Mouse (Mus musculus): ENCODE results near the gene Nudcd2.
"Not testable (repeated sequence)": the region's sequence is repeated elsewhere in the genome, so short reads cannot be mapped to it uniquely, and the experiment has no call there.

The Nudcd2 gene

GRCm38 (mm10) chr11:40733339-40734174, at the start of gene Nudcd2, which contains the start of gene Hmmr:
Gene Nudcd2, plus strand, starts transcription at chr11:40733667.
Gene Hmmr, minus strand, starts transcription at chr11:40733422.
- DNase-seq (ENCODE audit: low read depth, low spot score), result peak; percentile 100

- no peak for DNase-seq (ENCODE audit: low read depth, low spot score)
Measured at GRCm38 (mm10) chr11:40690444-40691127, 42.9 kb upstream of the Nudcd2 start.

- peak; percentile 65 for DNase-seq (ENCODE audit: low read depth, low spot score)
Measured at GRCm38 (mm10) chr11:40692101-40692509, 41.4 kb upstream of the Nudcd2 start.

- peak; percentile 95 for DNase-seq (ENCODE audit: low read depth, low spot score)
Measured at GRCm38 (mm10) chr11:40692511-40693365, 40.7 kb upstream of the Nudcd2 start.

- peak; percentile 48 for DNase-seq (ENCODE audit: low read depth, low spot score)
Measured at GRCm38 (mm10) chr11:40693366-40693951, 40.0 kb upstream of the Nudcd2 start.

- DNase-seq (ENCODE audit: low read depth, low spot score), result peak; percentile 96
Measured at GRCm38 (mm10) chr11:40694311-40695087, 39.0 kb upstream of the Nudcd2 start.

GRCm38 (mm10) chr11:40695103-40695502, 38.4 kb upstream of the Nudcd2 start, which contains the start of gene Mat2b:
Gene Mat2b, minus strand, starts transcription at chr11:40695203.
- DNase-seq (ENCODE audit: low read depth, low spot score), result no peak

GRCm38 (mm10) chr11:40709899-40710298, 23.6 kb upstream of the Nudcd2 start:
- DNase-seq (ENCODE audit: low read depth, low spot score), result not testable (repeated sequence)

- DNase-seq (ENCODE audit: low read depth, low spot score), result no peak
Measured at GRCm38 (mm10) chr11:40713858-40714257, 19.6 kb upstream of the Nudcd2 start.

- DNase-seq (ENCODE audit: low read depth, low spot score), result peak; percentile 61
Measured at GRCm38 (mm10) chr11:40715524-40715923, 17.9 kb upstream of the Nudcd2 start.

- DNase-seq (ENCODE audit: low read depth, low spot score), result peak; percentile 50
Measured at GRCm38 (mm10) chr11:40718324-40718723, 15.1 kb upstream of the Nudcd2 start.

GRCm38 (mm10) chr11:40732997-40733338, 499 bp upstream of the Nudcd2 start:
- DNase-seq (ENCODE audit: low read depth, low spot score), result no peak

GRCm38 (mm10) chr11:40734251-40734752, 835 bp downstream of the Nudcd2 start:
- peak; percentile 48 for DNase-seq (ENCODE audit: low read depth, low spot score)

- peak; percentile 88 for DNase-seq (ENCODE audit: low read depth, low spot score)
Measured at GRCm38 (mm10) chr11:40737369-40737768, 3.9 kb downstream of the Nudcd2 start.

GRCm38 (mm10) chr11:40741605-40742262, 8.3 kb downstream of the Nudcd2 start:
- no peak for DNase-seq (ENCODE audit: low read depth, low spot score)

GRCm38 (mm10) chr11:40744348-40744747, 10.9 kb downstream of the Nudcd2 start:
- no peak for DNase-seq (ENCODE audit: low read depth, low spot score)

- DNase-seq (ENCODE audit: low read depth, low spot score), result no peak
Measured at GRCm38 (mm10) chr11:40746361-40746760, 12.9 kb downstream of the Nudcd2 start.

GRCm38 (mm10) chr11:40747716-40748115, 14.2 kb downstream of the Nudcd2 start:
- DNase-seq (ENCODE audit: low read depth, low spot score), result no peak

GRCm38 (mm10) chr11:40753836-40754235, 20.4 kb downstream of the Nudcd2 start:
- DNase-seq (ENCODE audit: low read depth, low spot score), result no peak

GRCm38 (mm10) chr11:40754664-40755107, 21.2 kb downstream of the Nudcd2 start:
- peak; percentile 57 for DNase-seq (ENCODE audit: low read depth, low spot score)

All from R1 (cell line).